Mouse (Mus musculus) liver, embryonic 15.5 days (tissue): ENCODE measurements around the gene Tmem238. TPM values are rescaled to one million over a fixed set of nuclear protein-coding genes. Genes with fewer than 3 reads are reported as not detected.
A peak's percentile ranks its signal among the peaks of the same experiment; 100 is the strongest.

Source experiments
- ATAC-seq: fragments of 200-750 bp; cut with Nextera tagmentation; 2 replicates; pipeline ENCODE4 v1.8.0; 2017; ENCODE audit warnings: moderate number of reproducible peaks, mild to moderate bottlenecking, moderate library complexity; ENCODE audit not compliant: insufficient read depth
- H3K27ac ChIP-seq: fragments of 300-500 bp; sonication (generic); replicated peaks from 2 replicates; pipeline ENCODE4 v1.5.1; 2015; ENCODE audit warnings: mild to moderate bottlenecking, inconsistent platforms
- H3K27me3 ChIP-seq: fragments of 300-500 bp; sonication (generic); 2 replicates; pipeline ENCODE4 v1.6.1; 2015; ENCODE audit warnings: mild to moderate bottlenecking, inconsistent platforms
- H3K36me3 ChIP-seq: fragments of 300-500 bp; sonication (generic); replicated peaks from 2 replicates; pipeline ENCODE4 v1.6.1; 2015; ENCODE audit warnings: moderate library complexity, mild to moderate bottlenecking, inconsistent platforms
- H3K4me1 ChIP-seq: fragments of 300-500 bp; sonication (generic); replicated peaks from 2 replicates; pipeline ENCODE4 v1.6.1; 2015; ENCODE audit warnings: inconsistent platforms
- H3K4me2 ChIP-seq: fragments of 300-500 bp; sonication (generic); 2 replicates; pipeline ENCODE4 v1.6.1; 2015; ENCODE audit warnings: moderate library complexity, mild to moderate bottlenecking, inconsistent platforms
- H3K4me3 ChIP-seq: fragments of 300-500 bp; sonication (generic); replicated peaks from 2 replicates; pipeline ENCODE4 v1.5.1; 2015; ENCODE audit warnings: mild to moderate bottlenecking, inconsistent platforms
- H3K9ac ChIP-seq: fragments of 300-500 bp; sonication (generic); 2 replicates; pipeline ENCODE4 v1.6.1; 2015; ENCODE audit warnings: moderate library complexity, mild to moderate bottlenecking, inconsistent platforms
- H3K9me3 ChIP-seq: fragments of 300-500 bp; sonication (generic); replicated peaks from 2 replicates; pipeline ENCODE4 v1.6.1; 2016; ENCODE audit warnings: inconsistent platforms
- WGBS: fragments of 180-500 bp; shearing (Covaris S2); methylation state at CpG from one replicate; pipeline ENCODE4 v1.1.7; 2015; ENCODE audit warnings: mixed read lengths; ENCODE audit not compliant: insufficient replicate concordance; 5-methylcytosine and 5-hydroxymethylcytosine counted together
- polyA plus RNA-seq: library from polyadenylated mRNA; unstranded; fragments of >200 nt; fragmentation: Nextera tagmentation; extraction: Ambion mirVana; gene quantifications from 2 replicates; pipeline ENCODE4 v1.2.1, GENCODE M21; 2015

Gene Tmem238
- polyA plus RNA-seq, 1 experiment from 2014 or later, result 10.3 TPM

GRCm38 (mm10) chr7:4788499-4789435 lies 689 bp downstream of the Tmem238 start:
- Histone ChIP-seq H3K9ac (peak overlapping the region; percentile 81), H3K4me1 (peaks cover 52% of the 10 kb centered on the region), H3K4me2 (peak overlapping the region; percentile 97), H3K9me3 (no peaks in the 10 kb centered on the region), H3K36me3 (peaks cover 13% of the 10 kb centered on the region), H3K27ac (peak overlapping the region; percentile 74), H3K4me3 (peak overlapping the region; percentile 76), H3K27me3 (no peaks in the 10 kb centered on the region)
- peak; percentile 46 for ATAC-seq
- WGBS, result 1% methylated on average over 64 of the region's 64 CpGs

DNA sequence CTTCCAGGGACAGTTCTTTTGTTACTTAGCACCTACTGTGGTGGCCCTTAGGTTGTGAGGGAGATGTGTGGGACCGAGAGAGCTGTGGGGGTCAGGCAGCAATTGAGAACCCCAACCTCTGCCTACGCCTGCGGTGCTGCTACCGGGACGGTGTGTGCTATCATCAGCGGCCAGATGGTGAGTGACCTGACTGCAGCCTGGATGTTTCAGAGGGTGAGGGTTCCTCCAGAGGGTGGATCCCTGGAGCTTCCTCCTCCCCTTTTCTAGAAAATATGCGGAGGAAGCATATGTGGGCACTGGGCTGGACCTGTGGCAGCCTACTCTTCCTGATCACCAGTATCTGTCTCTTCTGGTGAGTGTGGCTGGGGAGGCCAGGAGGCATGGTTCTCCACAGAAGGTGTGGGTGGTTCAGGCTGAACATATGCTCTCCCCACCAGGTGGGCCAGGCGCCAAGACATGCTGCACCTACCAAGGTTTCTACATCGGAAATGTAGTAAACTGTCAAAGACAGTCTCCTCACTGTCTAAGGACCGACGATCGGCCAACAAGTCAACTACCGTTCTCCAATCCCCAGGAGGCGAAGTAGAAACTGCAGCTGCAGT lies 5.7 kb downstream of the Tmem238 start:
- Histone ChIP-seq H3K36me3 (peaks cover 9% of the 10 kb centered on the region; the same call in 1 of the 2 replicates), H3K4me1 (peaks cover 37% of the 10 kb centered on the region), H3K4me3 (no peak overlapping the region), H3K27ac (no peak overlapping the region), H3K9me3 (no peaks in the 10 kb centered on the region), H3K9ac (no peak overlapping the region), H3K27me3 (peaks cover 43% of the 10 kb centered on the region), H3K4me2 (peak overlapping the region; percentile 5; the same call in 1 of the 2 replicates)
- WGBS, result 44% methylated on average over 14 of the region's 14 CpGs
- ATAC-seq, result peak; percentile 50

- peak within 1 kb of the TSS; percentile 5; the same call in 1 of the 2 replicates for H3K4me2 ChIP-seq
- H3K4me3 ChIP-seq, result no peak within 1 kb of the TSS
- peaks cover 53% of the 10 kb centered on the region for H3K27me3 ChIP-seq
- H3K36me3 ChIP-seq, result peaks cover 9% of the 10 kb centered on the region; the same call in 1 of the 2 replicates
- H3K27ac ChIP-seq, result no peak within 1 kb of the TSS
- peaks cover 27% of the 10 kb centered on the region for H3K4me1 ChIP-seq
- 62% methylated on average over 2 of the region's 2 CpGs for WGBS
- H3K9me3 ChIP-seq, result no peaks in the 10 kb centered on the region
- H3K9ac ChIP-seq, result no peak within 1 kb of the TSS
- no peak for ATAC-seq
These were observed 6.7 kb downstream of the Tmem238 start, which contains the start of the genes Il11 and Tmem190 for GRCm38 (mm10) chr7:4782759-4783158. Gene Il11 (minus strand): TSS chr7:4782859. Gene Tmem190 (plus strand): TSS chr7:4782937.

GRCm38 (mm10) chr7:4782130-4782529 lies 7.3 kb downstream of the Tmem238 start:
- H3K4me2 ChIP-seq, result no peak overlapping the region
- 30% methylated on average over 3 of the region's 3 CpGs for WGBS
- no peak overlapping the region for H3K9ac ChIP-seq
- H3K4me3 ChIP-seq, result no peak overlapping the region
- peaks cover 5% of the 10 kb centered on the region; the same call in 1 of the 2 replicates for H3K36me3 ChIP-seq
- no peaks in the 10 kb centered on the region for H3K9me3 ChIP-seq
- no peak for ATAC-seq
- peaks cover 60% of the 10 kb centered on the region for H3K27me3 ChIP-seq
- peaks cover 25% of the 10 kb centered on the region for H3K4me1 ChIP-seq
- no peak overlapping the region for H3K27ac ChIP-seq

GRCm38 (mm10) chr7:4779921-4780320 lies 9.5 kb downstream of the Tmem238 start:
- Histone ChIP-seq H3K9me3 (no peaks in the 10 kb centered on the region), H3K9ac (no peak overlapping the region), H3K4me1 (peaks cover 27% of the 10 kb centered on the region), H3K36me3 (peaks cover 4% of the 10 kb centered on the region; the same call in 1 of the 2 replicates), H3K27ac (no peak overlapping the region), H3K4me2 (no peak overlapping the region), H3K4me3 (no peak overlapping the region), H3K27me3 (peaks cover 82% of the 10 kb centered on the region)
- 7% methylated on average over 5 of the region's 5 CpGs for WGBS
- ATAC-seq, result no peak

- Histone ChIP-seq H3K4me3 (no peak overlapping the region), H3K27me3 (peaks cover 99% of the 10 kb centered on the region), H3K4me2 (no peak overlapping the region)
These were observed 11.4 kb downstream of the Tmem238 start for GRCm38 (mm10) chr7:4777851-4778637.

DNA sequence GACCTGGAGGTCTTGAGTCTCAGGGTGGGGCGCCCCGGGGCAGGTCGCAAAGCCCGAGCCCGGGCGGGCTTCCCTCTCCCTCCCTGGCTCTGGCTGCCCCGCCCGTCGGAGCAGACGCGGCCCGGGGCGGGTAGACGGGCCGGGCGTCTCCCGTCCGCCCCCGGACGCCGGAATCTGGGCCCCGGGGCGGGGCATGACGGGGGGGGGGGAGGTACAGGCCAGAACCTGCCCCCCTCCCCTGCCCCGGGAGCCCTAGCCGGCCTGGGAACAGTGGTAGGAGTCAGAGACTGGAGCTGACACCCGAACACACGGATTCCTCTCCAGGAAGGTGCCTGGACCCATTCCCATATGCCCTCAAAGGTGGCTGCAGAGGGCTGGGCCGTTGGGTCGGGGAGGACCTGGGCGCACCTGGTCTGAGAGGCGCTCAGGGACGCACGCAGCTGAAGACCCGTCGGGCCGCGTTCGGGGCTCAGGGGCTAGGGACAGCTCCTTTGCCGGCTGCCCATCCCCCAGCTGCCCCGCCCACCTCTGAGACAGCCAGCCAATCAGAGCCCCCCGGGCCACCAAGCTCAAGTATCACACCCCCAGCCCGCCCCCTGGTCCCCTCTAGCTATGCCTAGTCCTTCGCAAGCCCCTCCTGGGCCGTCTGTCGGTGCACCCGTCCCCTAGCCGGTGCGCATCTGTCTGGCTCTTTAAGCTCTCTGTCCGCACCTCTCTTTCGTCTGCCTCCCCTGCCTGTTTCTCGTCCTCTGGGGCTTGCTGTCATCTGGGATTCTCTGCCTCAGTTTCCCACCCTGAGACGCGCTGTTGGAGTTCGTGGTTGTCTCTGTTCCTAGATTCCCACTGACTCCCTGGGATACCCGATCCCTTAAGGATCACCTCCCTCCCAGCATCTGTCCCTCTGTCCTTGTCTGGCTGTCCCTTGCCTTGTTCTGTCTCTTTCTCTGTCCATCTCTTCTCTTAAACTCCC lies 12.3 kb downstream of the Tmem238 start:
- no peak overlapping the region for H3K27ac ChIP-seq
- peak overlapping the region; percentile 39 for H3K4me3 ChIP-seq
- peak overlapping the region; percentile 55 for H3K4me2 ChIP-seq
- WGBS, result 3% methylated on average over 42 of the region's 56 CpGs
- peak; percentile 50 for ATAC-seq
- peaks cover 8% of the 10 kb centered on the region for H3K4me1 ChIP-seq
- H3K9me3 ChIP-seq, result no peaks in the 10 kb centered on the region
- no peak overlapping the region; the same call in 1 of the 2 replicates for H3K9ac ChIP-seq
- H3K27me3 ChIP-seq, result peaks cover 95% of the 10 kb centered on the region
- no peaks in the 10 kb centered on the region for H3K36me3 ChIP-seq

More at GRCm38 (mm10) chr7:4777851-4778637, 11.4 kb downstream of the Tmem238 start:
- no peak for ATAC-seq
- H3K4me1 ChIP-seq, result peaks cover 11% of the 10 kb centered on the region
- H3K27ac ChIP-seq, result no peak overlapping the region
- no peak overlapping the region for H3K9ac ChIP-seq
- 14% methylated on average over 20 of the region's 20 CpGs for WGBS
- H3K9me3 ChIP-seq, result no peaks in the 10 kb centered on the region
- H3K36me3 ChIP-seq, result no peaks in the 10 kb centered on the region

DNA sequence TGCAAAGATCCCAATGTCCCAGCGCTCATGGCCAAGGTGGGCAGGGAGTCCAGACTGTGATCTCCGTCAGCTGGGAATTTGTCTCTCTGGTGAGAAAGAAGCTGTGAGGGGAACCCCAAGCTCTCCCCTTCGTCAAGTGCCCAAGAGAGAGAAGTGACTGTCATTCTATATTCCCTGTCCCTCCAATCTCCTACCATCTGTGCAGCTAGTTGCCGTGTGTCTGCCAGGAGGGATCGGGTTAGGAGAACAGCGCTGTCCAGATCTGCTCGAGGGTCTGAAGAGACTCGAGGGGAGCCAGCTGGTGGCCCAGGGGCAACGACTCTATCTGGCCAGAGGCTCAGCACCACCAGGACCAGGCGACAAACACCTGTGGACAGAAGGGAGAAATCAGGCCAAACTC lies 13.3 kb downstream of the Tmem238 start:
- Histone ChIP-seq H3K9me3 (no peaks in the 10 kb centered on the region), H3K36me3 (no peaks in the 10 kb centered on the region), H3K27ac (no peak overlapping the region), H3K4me3 (no peak overlapping the region), H3K27me3 (peaks cover 85% of the 10 kb centered on the region), H3K4me1 (peaks cover 8% of the 10 kb centered on the region), H3K4me2 (no peak overlapping the region), H3K9ac (no peak overlapping the region)
- ATAC-seq, result no peak
- 42% methylated on average over 10 of the region's 10 CpGs for WGBS

DNA sequence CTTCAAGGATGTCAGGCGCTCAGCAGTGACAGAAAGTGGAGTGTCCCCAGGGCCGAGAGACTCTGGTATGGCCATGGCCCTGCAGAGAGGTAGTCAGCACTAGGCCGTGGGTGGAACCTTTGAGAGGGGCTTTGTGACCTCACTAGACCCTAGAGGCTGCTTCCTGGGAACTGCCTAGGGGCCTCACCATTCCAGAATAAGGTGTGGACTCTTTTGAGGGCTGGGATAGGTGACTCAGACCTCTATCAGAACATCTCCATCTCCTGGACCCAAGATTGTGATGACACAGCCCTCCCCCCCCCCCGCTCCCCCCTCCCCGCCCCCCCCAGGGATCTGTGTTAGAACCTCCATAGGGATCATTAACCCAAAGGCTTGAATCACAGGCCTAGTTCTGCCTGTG lies 18.3 kb downstream of the Tmem238 start, which contains the start of gene Fam71e2:
Fam71e2 (minus strand) TSS at position 101 of the 400 bp plus-strand sequence.
- Histone ChIP-seq H3K27me3 (peaks cover 50% of the 10 kb centered on the region), H3K4me2 (no peak within 1 kb of the TSS), H3K4me3 (no peak within 1 kb of the TSS), H3K9ac (no peak within 1 kb of the TSS), H3K9me3 (no peaks in the 10 kb centered on the region), H3K36me3 (no peaks in the 10 kb centered on the region), H3K4me1 (no peaks in the 10 kb centered on the region), H3K27ac (no peak within 1 kb of the TSS)
- 53% methylated on average over 5 of the region's 5 CpGs for WGBS
- ATAC-seq, result no peak
